Mouse (Mus musculus): ENCODE measurements around the gene Susd4. TPM values are rescaled to one million over a fixed set of nuclear protein-coding genes. Genes with fewer than 3 reads are reported as not detected.
A peak's percentile ranks its signal among the peaks of the same experiment; 100 is the strongest.

Susd4 gene
- polyA plus RNA-seq, 1 experiment from 2014 or later: 26.0 TPM

DNA sequence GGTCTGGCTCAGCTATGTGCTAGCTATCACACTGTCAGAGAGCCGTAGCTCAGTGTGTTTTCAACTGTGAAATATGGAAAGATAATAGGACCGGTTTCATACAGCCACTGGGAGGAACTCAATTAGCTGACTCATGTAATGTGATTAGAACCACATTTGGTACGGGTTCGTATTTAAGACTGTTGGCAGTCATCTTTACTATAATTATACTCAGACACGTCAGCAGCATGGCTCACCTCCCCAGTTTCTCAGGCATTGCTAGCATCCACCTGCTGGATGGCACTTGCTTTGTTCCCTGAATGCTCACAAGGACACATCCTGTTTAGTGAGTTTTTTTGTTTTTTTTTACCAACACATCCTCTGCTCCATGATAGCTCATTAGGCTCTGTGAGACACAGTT lies 138.4 kb downstream of the Susd4 start:
- H3K36me3 ChIP-seq (ENCODE audit: insufficient read depth, low read length): no peaks in the 10 kb centered on the region
- no peak overlapping the region for H3K4me2 ChIP-seq (ENCODE audit: low read length)
- DNase-seq (ENCODE audit: low spot score): no peak
- H3K4me1 ChIP-seq (replicated peaks; ENCODE audit: insufficient read depth, low read length): no peaks in the 10 kb centered on the region
- 61% methylated on average over 5 of the region's 5 CpGs for WGBS
- no peak overlapping the region for H3K4me3 ChIP-seq (replicated peaks; ENCODE audit: low read depth, low read length)
- TF ChIP-seq CTCF (IDR thresholded peaks at IDR 0.05; ENCODE audit: low read depth): no peak
- no peaks in the 10 kb centered on the region for H3K9me3 ChIP-seq (replicated peaks; ENCODE audit: low read length)
- ATAC-seq (replicated peaks; ENCODE audit: low FRiP score, low read depth): no peak
- no peak overlapping the region for H3K9ac ChIP-seq (ENCODE audit: low read depth, low read length)
- H3K27ac ChIP-seq: no peak overlapping the region
- H3K27me3 ChIP-seq (ENCODE audit: insufficient read depth, low read length): no peaks in the 10 kb centered on the region

- Histone ChIP-seq H3K27ac (no peak overlapping the region), H3K9me3 (replicated peaks; ENCODE audit: low read length) (no peaks in the 10 kb centered on the region), H3K4me1 (replicated peaks; ENCODE audit: insufficient read depth, low read length) (no peaks in the 10 kb centered on the region), H3K4me2 (ENCODE audit: low read length) (no peak overlapping the region), H3K36me3 (ENCODE audit: insufficient read depth, low read length) (no peaks in the 10 kb centered on the region), H3K9ac (ENCODE audit: low read depth, low read length) (no peak overlapping the region), H3K27me3 (ENCODE audit: insufficient read depth, low read length) (no peaks in the 10 kb centered on the region), H3K4me3 (replicated peaks; ENCODE audit: low read depth, low read length) (no peak overlapping the region)
- no peak for DNase-seq (ENCODE audit: low spot score)
- WGBS: 74% methylated on average over 3 of the region's 3 CpGs
- no peak for TF ChIP-seq CTCF (IDR thresholded peaks at IDR 0.05; ENCODE audit: low read depth)
- ATAC-seq (replicated peaks; ENCODE audit: low FRiP score, low read depth): no peak
These were observed 139.2 kb downstream of the Susd4 start for GRCm38 (mm10) chr1:182902906-182903305.

DNA sequence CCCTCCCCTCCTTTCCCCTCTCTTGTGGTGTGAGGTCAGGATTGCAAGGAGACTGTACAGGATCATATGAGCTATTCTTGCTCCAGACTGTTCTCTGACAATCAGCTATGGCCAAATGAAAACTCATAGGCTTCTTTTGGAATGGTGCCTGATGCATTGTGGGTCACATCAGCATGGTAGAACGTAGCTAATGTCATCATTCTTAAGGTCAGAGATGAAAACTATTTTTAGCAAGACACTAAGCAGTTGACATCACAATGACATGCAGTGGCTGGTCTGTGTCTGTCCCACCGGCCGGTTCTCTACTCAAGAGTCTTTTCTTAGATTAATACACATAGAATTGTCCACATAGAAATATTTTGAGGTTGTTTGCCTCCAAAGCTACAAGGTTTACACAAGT lies 142.0 kb downstream of the Susd4 start:
- Histone ChIP-seq H3K4me3 (replicated peaks; ENCODE audit: low read depth, low read length) (no peak overlapping the region), H3K36me3 (ENCODE audit: insufficient read depth, low read length) (no peaks in the 10 kb centered on the region), H3K4me2 (ENCODE audit: low read length) (no peak overlapping the region), H3K4me1 (replicated peaks; ENCODE audit: insufficient read depth, low read length) (peaks cover 11% of the 10 kb centered on the region; the same call in 1 of the 2 replicates), H3K9me3 (replicated peaks; ENCODE audit: low read length) (no peaks in the 10 kb centered on the region), H3K9ac (ENCODE audit: low read depth, low read length) (no peak overlapping the region), H3K27me3 (ENCODE audit: insufficient read depth, low read length) (no peaks in the 10 kb centered on the region), H3K27ac (no peak overlapping the region)
- ATAC-seq (replicated peaks; ENCODE audit: low FRiP score, low read depth): no peak
- 72% methylated on average over 3 of the region's 3 CpGs for WGBS
- peak; percentile 38 for DNase-seq (ENCODE audit: low spot score)
- TF ChIP-seq CTCF (IDR thresholded peaks at IDR 0.05; ENCODE audit: low read depth): no peak

DNA sequence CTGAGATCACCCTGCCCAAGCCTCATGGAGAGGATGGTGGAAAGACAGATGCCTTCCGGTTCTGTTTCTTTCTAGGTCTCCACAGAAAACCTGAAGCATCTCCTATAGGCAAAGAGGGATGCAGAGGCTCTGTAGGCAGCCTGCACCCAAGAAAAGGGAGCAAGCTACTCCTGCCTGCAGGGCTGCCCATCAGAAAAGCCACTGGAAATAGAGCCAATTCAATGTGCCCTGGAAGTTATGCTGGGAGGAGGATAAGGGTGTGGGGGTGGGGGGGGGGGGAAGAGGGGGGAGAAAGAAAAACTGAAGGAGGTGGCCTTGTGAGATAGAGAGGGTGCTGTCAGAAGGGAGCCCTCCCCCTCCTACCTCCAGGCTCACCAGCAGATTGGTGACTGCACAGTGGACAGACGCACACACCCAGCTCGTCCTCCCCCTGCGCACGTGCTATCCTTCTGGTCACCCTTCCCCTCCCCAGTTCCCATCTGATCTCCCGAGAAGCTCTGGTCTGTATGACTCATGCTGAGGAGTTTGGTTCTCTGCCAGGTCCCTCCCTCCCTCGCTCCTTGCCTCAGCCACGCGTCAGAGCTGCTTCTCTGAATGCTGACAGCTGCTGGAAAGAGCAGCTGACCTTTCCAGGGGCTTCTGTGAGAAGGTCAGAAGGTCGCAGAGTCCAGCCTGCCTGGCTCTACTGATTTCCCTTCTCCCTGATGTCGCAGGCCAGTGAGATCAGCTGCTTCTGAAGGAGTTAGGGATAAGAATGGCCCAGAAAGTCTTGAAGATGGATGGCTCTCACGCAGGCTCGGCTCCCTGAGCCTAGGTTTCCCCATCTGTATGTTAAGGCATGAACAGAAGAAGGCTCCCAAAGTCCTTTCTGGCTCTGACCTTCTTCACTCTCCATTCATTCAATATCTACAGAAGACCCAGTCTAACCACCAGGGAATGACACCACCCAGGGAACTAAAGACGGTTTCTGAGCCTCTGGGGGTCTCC lies 144.7 kb downstream of the Susd4 start:
- ATAC-seq (replicated peaks; ENCODE audit: low FRiP score, low read depth) (peak; percentile 93), DNase-seq (ENCODE audit: low spot score) (peak; percentile 97)
- Histone ChIP-seq H3K4me1 (replicated peaks; ENCODE audit: insufficient read depth, low read length) (peaks cover 11% of the 10 kb centered on the region; the same call in 1 of the 2 replicates), H3K4me3 (replicated peaks; ENCODE audit: low read depth, low read length) (no peak overlapping the region), H3K27ac (peak overlapping the region; percentile 72), H3K27me3 (ENCODE audit: insufficient read depth, low read length) (no peaks in the 10 kb centered on the region), H3K9ac (ENCODE audit: low read depth, low read length) (no peak overlapping the region), H3K9me3 (replicated peaks; ENCODE audit: low read length) (no peaks in the 10 kb centered on the region), H3K36me3 (ENCODE audit: insufficient read depth, low read length) (no peaks in the 10 kb centered on the region), H3K4me2 (ENCODE audit: low read length) (no peak overlapping the region)
- 11% methylated on average over 14 of the region's 14 CpGs for WGBS
- TF ChIP-seq CTCF (IDR thresholded peaks at IDR 0.05; ENCODE audit: low read depth): no peak

DNA sequence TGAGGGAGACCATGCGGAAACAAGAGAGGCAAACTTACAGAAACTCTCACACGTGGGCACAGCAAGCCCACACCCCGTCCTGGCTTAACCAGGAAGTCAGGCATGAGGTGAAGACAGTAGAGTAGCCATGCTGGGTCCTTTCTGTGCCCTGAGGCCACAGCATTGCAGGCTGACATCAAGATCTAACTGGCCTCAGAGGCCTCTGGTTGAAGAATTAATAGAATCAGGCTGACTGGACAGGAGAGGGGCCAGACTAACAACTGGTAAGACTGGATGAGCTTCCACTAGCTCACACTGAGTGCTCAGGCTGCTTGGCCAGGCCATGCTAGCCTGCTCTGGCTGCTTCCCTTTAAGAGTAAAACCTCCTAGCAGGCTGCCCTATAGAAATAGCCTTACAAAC lies 145.4 kb downstream of the Susd4 start:
- Histone ChIP-seq H3K4me2 (ENCODE audit: low read length) (no peak overlapping the region), H3K36me3 (ENCODE audit: insufficient read depth, low read length) (no peaks in the 10 kb centered on the region), H3K4me3 (replicated peaks; ENCODE audit: low read depth, low read length) (no peak overlapping the region), H3K27me3 (ENCODE audit: insufficient read depth, low read length) (no peaks in the 10 kb centered on the region), H3K9ac (ENCODE audit: low read depth, low read length) (no peak overlapping the region), H3K4me1 (replicated peaks; ENCODE audit: insufficient read depth, low read length) (peaks cover 11% of the 10 kb centered on the region; the same call in 1 of the 2 replicates), H3K27ac (peak overlapping the region; percentile 72), H3K9me3 (replicated peaks; ENCODE audit: low read length) (no peaks in the 10 kb centered on the region)
- no peak for TF ChIP-seq CTCF (IDR thresholded peaks at IDR 0.05; ENCODE audit: low read depth)
- WGBS: 52% methylated on average over 3 of the region's 3 CpGs
- ATAC-seq (replicated peaks; ENCODE audit: low FRiP score, low read depth) (no peak), DNase-seq (ENCODE audit: low spot score) (no peak)

GRCm38 (mm10) chr1:182909596-182909995 lies 145.9 kb downstream of the Susd4 start:
- DNase-seq (ENCODE audit: low spot score) (no peak), ATAC-seq (replicated peaks; ENCODE audit: low FRiP score, low read depth) (no peak)
- H3K27me3 ChIP-seq (ENCODE audit: insufficient read depth, low read length): no peaks in the 10 kb centered on the region
- H3K4me1 ChIP-seq (replicated peaks; ENCODE audit: insufficient read depth, low read length): peaks cover 11% of the 10 kb centered on the region; the same call in 1 of the 2 replicates
- no peaks in the 10 kb centered on the region for H3K9me3 ChIP-seq (replicated peaks; ENCODE audit: low read length)
- 81% methylated on average over 5 of the region's 5 CpGs for WGBS
- H3K9ac ChIP-seq (ENCODE audit: low read depth, low read length): no peak overlapping the region
- H3K4me2 ChIP-seq (ENCODE audit: low read length): no peak overlapping the region
- H3K4me3 ChIP-seq (replicated peaks; ENCODE audit: low read depth, low read length): no peak overlapping the region
- no peaks in the 10 kb centered on the region for H3K36me3 ChIP-seq (ENCODE audit: insufficient read depth, low read length)
- no peak overlapping the region for H3K27ac ChIP-seq
- no peak for TF ChIP-seq CTCF (IDR thresholded peaks at IDR 0.05; ENCODE audit: low read depth)
